Mouse (Mus musculus) hindbrain, embryonic 13.5 days (tissue): ENCODE measurements around the gene Map3k4. TPM values are rescaled to one million over a fixed set of nuclear protein-coding genes. Genes with fewer than 3 reads are reported as not detected.

ENCODE experiments used
- ATAC-seq: fragments of 200-750 bp; cut with Nextera tagmentation; 2 replicates; pipeline ENCODE4 v1.8.0; 2017; ENCODE audit warnings: moderate TSS enrichment; ENCODE audit not compliant: low FRiP score
- H3K27ac ChIP-seq: fragments of 300-500 bp; sonication (generic); 2 replicates; pipeline ENCODE4 v1.5.1; 2015; ENCODE audit warnings: inconsistent platforms, mild to moderate bottlenecking, moderate library complexity
- H3K27me3 ChIP-seq: fragments of 300-500 bp; sonication (generic); 2 replicates; pipeline ENCODE4 v1.6.1; 2015; ENCODE audit warnings: mild to moderate bottlenecking, inconsistent platforms
- H3K36me3 ChIP-seq: fragments of 300-500 bp; sonication (generic); 2 replicates; pipeline ENCODE4 v1.6.1; 2015; ENCODE audit warnings: mild to moderate bottlenecking, inconsistent platforms
- H3K4me1 ChIP-seq: fragments of 300-500 bp; sonication (generic); replicated peaks from 2 replicates; pipeline ENCODE4 v1.6.1; 2015; ENCODE audit warnings: inconsistent platforms
- H3K4me2 ChIP-seq: fragments of 300-500 bp; sonication (generic); 2 replicates; pipeline ENCODE4 v1.6.1; 2015; ENCODE audit warnings: inconsistent platforms, mild to moderate bottlenecking, moderate library complexity
- H3K4me3 ChIP-seq: fragments of 300-500 bp; sonication (generic); 2 replicates; pipeline ENCODE4 v1.5.1; 2015; ENCODE audit warnings: mild to moderate bottlenecking, inconsistent platforms
- H3K9ac ChIP-seq: fragments of 300-500 bp; sonication (generic); 2 replicates; pipeline ENCODE4 v1.6.1; 2015; ENCODE audit warnings: mild to moderate bottlenecking, inconsistent platforms
- H3K9me3 ChIP-seq: fragments of 300-500 bp; sonication (generic); 2 replicates; pipeline ENCODE4 v1.6.1; 2016; ENCODE audit warnings: inconsistent platforms
- whole genome bisulfite sequencing: fragments of 180-500 bp; shearing (Covaris S2); methylation state at CpG from one replicate; pipeline ENCODE4 v1.1.7; 2015; 5-methylcytosine and 5-hydroxymethylcytosine counted together
- polyA plus RNA-seq: library from polyadenylated mRNA; unstranded; fragments of >200 nt; fragmentation: Nextera tagmentation; extraction: Ambion mirVana; gene quantifications from 2 replicates; pipeline ENCODE4 v1.2.1, GENCODE M21; 2015

Gene Map3k4
- polyA plus RNA-seq, result 41.1 and 45.8 TPM in 2 replicates

DNA sequence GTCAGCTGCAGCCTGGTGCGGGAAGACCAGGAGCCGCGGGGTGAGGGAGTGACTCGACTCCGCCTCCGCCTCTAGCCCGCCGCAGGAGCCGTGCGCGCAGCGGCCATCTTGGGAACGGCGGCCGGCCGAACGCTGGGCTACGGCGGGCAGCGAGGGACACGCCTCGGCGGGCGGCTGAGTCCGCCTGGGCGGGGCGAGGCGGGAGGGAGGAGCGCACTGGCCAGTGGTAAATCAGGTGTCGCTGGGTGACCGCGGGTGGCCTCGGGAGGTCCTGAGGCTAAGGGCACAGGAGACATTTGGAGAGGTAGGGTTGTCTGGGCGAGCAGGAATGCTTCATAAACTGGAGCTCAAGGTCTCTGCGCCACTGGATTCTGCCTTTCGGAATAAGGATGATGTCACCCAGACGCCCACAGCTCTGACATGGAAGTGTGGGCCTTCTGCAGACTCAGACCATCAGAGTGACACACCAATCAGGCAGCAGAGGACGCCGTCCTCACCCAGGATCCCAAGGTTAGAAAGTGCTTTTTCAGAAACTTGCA lies at the start of gene Map3k4:
Map3k4 (minus strand) TSS at position 134 of the 539 bp plus-strand sequence.
- H3K4me3 ChIP-seq, result peak within 1 kb of the TSS; percentile 92
- H3K27me3 ChIP-seq, result no peaks in the 10 kb centered on the region
- H3K9ac ChIP-seq, result peak within 1 kb of the TSS; percentile 95
- H3K9me3 ChIP-seq, result no peaks in the 10 kb centered on the region
- peak within 1 kb of the TSS; percentile 78 for H3K4me2 ChIP-seq
- WGBS, result 0% methylated on average over 35 of the region's 39 CpGs
- H3K4me1 ChIP-seq, result peaks cover 42% of the 10 kb centered on the region
- peak; percentile 94 for ATAC-seq
- H3K36me3 ChIP-seq, result no peaks in the 10 kb centered on the region
- peak within 1 kb of the TSS; percentile 99 for H3K27ac ChIP-seq

GRCm38 (mm10) chr17:12367373-12367930 lies 48.9 kb upstream of the Map3k4 start:
- 51% methylated on average over 5 of the region's 5 CpGs for WGBS
- no peak overlapping the region for H3K27ac ChIP-seq
- peak; percentile 70 for ATAC-seq

DNA sequence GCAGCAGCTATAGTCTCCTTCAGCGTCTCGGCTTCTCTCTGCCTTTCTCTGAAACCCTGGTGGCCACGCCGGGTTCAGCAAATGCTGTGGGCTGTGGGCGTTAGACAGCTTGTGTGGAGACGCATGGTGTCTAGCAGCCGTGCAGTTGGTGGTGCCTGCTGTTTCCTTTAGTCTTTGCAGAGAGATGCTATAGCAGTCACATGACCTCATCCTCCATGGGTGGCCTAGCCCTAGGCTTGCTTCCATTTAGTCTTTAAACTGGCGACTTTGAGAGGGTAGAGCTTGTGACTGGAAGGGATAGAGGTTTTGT lies 45.8 kb upstream of the Map3k4 start:
- H3K9ac ChIP-seq, result no peak overlapping the region
- H3K9me3 ChIP-seq, result no peaks in the 10 kb centered on the region
- no peak overlapping the region for H3K27ac ChIP-seq
- H3K4me1 ChIP-seq, result peaks cover 4% of the 10 kb centered on the region; the same call in 1 of the 2 replicates
- H3K27me3 ChIP-seq, result no peaks in the 10 kb centered on the region
- H3K4me3 ChIP-seq, result no peak overlapping the region
- no peaks in the 10 kb centered on the region for H3K36me3 ChIP-seq
- no peak overlapping the region for H3K4me2 ChIP-seq
- ATAC-seq, result no peak
- 49% methylated on average over 8 of the region's 8 CpGs for WGBS

More at GRCm38 (mm10) chr17:12367373-12367930, 48.9 kb upstream of the Map3k4 start:
- H3K36me3 ChIP-seq, result no peaks in the 10 kb centered on the region
- H3K9me3 ChIP-seq, result no peaks in the 10 kb centered on the region
- H3K4me1 ChIP-seq, result peaks cover 4% of the 10 kb centered on the region; the same call in 1 of the 2 replicates
- H3K4me3 ChIP-seq, result no peak overlapping the region
- H3K27me3 ChIP-seq, result no peaks in the 10 kb centered on the region
- H3K9ac ChIP-seq, result no peak overlapping the region
- no peak overlapping the region for H3K4me2 ChIP-seq

DNA sequence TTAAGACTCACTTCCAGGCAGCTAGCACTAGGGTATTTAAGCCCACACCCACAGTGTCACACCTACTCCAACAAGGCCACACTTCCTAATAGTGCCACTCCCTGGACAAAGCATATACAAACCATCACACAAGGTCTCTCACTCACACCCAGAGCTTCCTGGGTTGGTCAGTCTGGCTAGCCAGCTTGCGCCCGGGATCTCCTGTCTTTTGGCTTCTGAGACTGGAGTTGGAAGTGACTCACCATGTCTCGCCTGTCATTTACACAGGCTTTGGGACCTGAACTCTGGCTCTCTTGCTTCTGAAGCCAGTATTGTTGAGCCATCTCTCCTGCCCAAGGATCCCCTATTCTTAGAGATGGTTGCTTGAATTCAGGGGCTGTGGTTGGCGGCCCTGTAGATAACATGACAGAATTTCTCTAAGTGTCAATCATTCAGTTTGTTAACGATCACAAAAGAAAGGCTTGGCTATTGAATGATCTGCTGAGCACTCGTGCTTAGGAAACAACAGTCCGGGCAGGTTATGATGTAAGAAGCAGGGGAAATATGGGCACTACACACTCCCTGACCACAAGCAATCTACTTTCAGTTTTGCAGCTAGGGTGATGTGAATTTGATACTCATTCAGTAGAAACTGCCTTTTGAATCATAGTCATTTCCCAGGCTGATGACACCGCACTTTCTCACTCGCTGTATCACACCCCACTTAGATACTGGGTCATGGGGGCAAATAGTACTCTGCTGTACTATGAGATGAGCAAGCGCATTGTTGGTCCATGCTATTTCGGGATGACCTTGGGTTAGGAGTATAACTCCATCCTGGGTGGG lies 45.2 kb upstream of the Map3k4 start:
- peaks cover 4% of the 10 kb centered on the region; the same call in 1 of the 2 replicates for H3K4me1 ChIP-seq
- WGBS, result 88% methylated on average over 11 of the region's 11 CpGs
- H3K9me3 ChIP-seq, result no peaks in the 10 kb centered on the region
- no peak overlapping the region for H3K4me2 ChIP-seq
- no peaks in the 10 kb centered on the region for H3K36me3 ChIP-seq
- H3K27ac ChIP-seq, result no peak overlapping the region
- no peak for ATAC-seq
- no peak overlapping the region for H3K9ac ChIP-seq
- no peaks in the 10 kb centered on the region for H3K27me3 ChIP-seq
- H3K4me3 ChIP-seq, result no peak overlapping the region

DNA sequence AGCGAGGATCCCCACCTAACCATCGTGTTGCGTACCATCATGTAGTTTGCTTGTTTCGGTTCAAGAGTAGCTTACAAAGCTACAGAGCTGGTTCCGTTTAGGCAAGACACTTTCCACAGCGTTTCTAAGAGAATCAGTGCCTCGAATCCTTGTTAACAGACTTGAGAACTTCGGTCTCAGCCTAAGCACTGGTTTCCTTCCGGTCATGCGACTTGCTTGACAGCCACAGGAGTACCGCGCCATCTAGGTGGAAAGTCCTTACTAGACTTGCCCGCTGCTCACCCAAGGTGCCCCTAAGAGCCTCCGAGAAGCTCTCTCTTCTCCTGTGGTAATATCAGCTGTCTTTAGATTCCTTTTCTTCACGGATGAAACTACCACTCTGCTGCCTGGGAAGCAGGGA lies 41.3 kb upstream of the Map3k4 start:
- Histone ChIP-seq H3K27ac (no peak overlapping the region), H3K4me2 (no peak overlapping the region), H3K4me3 (no peak overlapping the region), H3K36me3 (no peaks in the 10 kb centered on the region), H3K9me3 (no peaks in the 10 kb centered on the region), H3K27me3 (no peaks in the 10 kb centered on the region), H3K4me1 (no peaks in the 10 kb centered on the region), H3K9ac (no peak overlapping the region)
- ATAC-seq, result no peak
- WGBS, result 90% methylated on average over 15 of the region's 15 CpGs

GRCm38 (mm10) chr17:12352781-12353180 lies 34.2 kb upstream of the Map3k4 start:
- H3K4me3 ChIP-seq, result no peak overlapping the region
- H3K9me3 ChIP-seq, result no peaks in the 10 kb centered on the region
- WGBS, result 33% methylated on average over 1 of the region's 1 CpGs
- H3K27ac ChIP-seq, result 0 out of 2 replicates have a peak overlapping the region, but pooled peaks have one; percentile 26
- H3K4me1 ChIP-seq, result no peaks in the 10 kb centered on the region
- no peaks in the 10 kb centered on the region for H3K36me3 ChIP-seq
- no peaks in the 10 kb centered on the region for H3K27me3 ChIP-seq
- ATAC-seq, result no peak
- no peak overlapping the region for H3K4me2 ChIP-seq
- H3K9ac ChIP-seq, result no peak overlapping the region

DNA sequence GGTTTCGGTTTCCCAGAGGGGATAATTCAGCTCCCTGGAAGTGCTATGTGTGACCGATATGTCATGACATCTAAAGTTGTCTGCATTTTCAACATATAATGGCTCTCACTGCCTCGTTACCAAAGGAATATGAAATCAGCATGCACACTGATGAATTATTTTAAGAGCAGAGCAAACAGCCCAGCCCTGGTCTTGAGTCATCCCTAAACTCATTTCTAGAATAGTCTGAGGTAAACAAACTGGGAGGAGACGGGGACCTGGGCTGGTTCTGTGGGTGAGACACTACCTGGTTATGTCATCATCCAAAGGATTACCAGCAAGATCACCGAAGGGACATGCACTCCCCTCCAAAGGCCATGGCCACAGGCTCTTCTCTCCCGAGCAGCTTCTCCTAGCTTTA lies 33.0 kb upstream of the Map3k4 start:
- H3K9me3 ChIP-seq, result no peaks in the 10 kb centered on the region
- no peak overlapping the region for H3K27ac ChIP-seq
- no peaks in the 10 kb centered on the region for H3K36me3 ChIP-seq
- ATAC-seq, result no peak
- no peaks in the 10 kb centered on the region for H3K4me1 ChIP-seq
- WGBS, result 92% methylated on average over 6 of the region's 6 CpGs
- H3K27me3 ChIP-seq, result no peaks in the 10 kb centered on the region
- H3K9ac ChIP-seq, result no peak overlapping the region
- H3K4me3 ChIP-seq, result no peak overlapping the region
- no peak overlapping the region for H3K4me2 ChIP-seq

DNA sequence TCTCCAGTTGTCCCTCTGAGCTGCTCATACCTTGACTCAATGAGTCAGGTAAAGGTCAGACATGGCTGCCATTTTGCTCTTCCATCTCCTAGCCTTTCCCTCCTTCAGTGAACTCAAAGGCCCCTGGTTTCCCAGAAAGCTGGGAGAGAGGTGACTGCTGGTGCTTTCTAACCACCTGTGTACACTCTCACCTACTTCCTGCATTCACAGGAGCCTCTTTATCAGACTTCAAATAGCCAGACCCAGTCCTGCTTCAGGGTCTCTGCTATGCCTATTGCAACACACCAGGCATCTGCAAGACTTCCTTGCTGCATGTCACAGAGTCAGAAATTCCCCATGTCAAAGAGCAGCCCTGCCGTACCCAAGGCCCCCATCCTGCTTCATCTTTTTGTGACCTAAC lies 28.9 kb upstream of the Map3k4 start:
- no peaks in the 10 kb centered on the region for H3K9me3 ChIP-seq

GRCm38 (mm10) chr17:12343702-12344376 lies 25.2 kb upstream of the Map3k4 start:
- H3K4me3 ChIP-seq, result no peak overlapping the region
- no peaks in the 10 kb centered on the region for H3K36me3 ChIP-seq
- no peak for ATAC-seq
- H3K9me3 ChIP-seq, result no peaks in the 10 kb centered on the region
- H3K4me2 ChIP-seq, result no peak overlapping the region
- no peak overlapping the region for H3K27ac ChIP-seq
- H3K9ac ChIP-seq, result no peak overlapping the region
- H3K4me1 ChIP-seq, result no peaks in the 10 kb centered on the region
- WGBS, result 89% methylated on average over 9 of the region's 9 CpGs
- H3K27me3 ChIP-seq, result no peaks in the 10 kb centered on the region

More for the DNA sequence above, 28.9 kb upstream of the Map3k4 start:
- Histone ChIP-seq H3K9ac (no peak overlapping the region), H3K27ac (no peak overlapping the region), H3K27me3 (no peaks in the 10 kb centered on the region), H3K4me3 (no peak overlapping the region), H3K36me3 (no peaks in the 10 kb centered on the region), H3K4me2 (no peak overlapping the region), H3K4me1 (no peaks in the 10 kb centered on the region)
- WGBS, result 92% methylated on average over 1 of the region's 1 CpGs
- no peak for ATAC-seq

GRCm38 (mm10) chr17:12337156-12337555 lies 18.6 kb upstream of the Map3k4 start:
- Histone ChIP-seq H3K27me3 (no peaks in the 10 kb centered on the region), H3K4me1 (no peaks in the 10 kb centered on the region), H3K9me3 (no peaks in the 10 kb centered on the region), H3K27ac (no peak overlapping the region), H3K4me3 (no peak overlapping the region), H3K9ac (no peak overlapping the region), H3K4me2 (no peak overlapping the region), H3K36me3 (no peaks in the 10 kb centered on the region)
- ATAC-seq, result no peak
- WGBS, result 88% methylated on average over 4 of the region's 4 CpGs

DNA sequence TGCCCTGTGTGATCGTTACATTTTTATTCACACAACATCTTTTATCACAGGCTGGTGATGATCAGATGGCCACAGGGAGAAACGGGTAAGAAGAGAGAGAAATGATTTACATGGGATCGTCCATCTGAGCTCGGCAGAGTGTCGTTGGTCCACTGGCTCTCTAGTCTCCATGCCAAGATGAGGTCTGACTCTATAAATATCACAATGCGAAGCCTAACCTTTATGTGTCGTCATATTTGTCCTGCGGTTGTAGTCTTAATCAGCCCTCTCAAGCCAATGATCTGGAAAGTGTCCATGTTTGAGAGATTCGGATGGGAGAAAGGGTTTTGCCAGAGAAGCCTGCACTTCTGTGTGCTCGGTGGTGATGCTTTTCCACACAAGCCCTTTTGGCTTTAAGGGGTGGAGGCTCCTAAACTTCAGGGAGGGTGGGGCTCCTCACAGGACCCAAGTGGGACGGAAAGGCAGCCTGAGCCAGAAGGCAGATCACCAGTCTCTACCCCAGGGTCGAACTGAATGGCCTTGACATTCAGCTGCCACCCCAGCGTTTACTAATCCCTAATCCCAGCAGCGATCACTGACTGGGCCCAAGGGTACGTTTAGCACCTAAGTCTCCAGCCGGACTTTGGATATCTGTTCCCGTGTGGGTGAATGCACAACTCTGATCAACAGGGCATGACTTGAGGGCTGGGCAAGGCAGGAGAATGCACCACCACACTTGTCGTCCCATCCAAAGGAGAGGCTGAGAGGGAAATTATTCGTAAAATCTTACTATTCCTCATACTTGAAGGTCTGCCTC lies 17.7 kb upstream of the Map3k4 start:
- Histone ChIP-seq H3K9ac (no peak overlapping the region), H3K9me3 (no peaks in the 10 kb centered on the region), H3K27ac (no peak overlapping the region), H3K27me3 (no peaks in the 10 kb centered on the region), H3K4me1 (no peaks in the 10 kb centered on the region), H3K4me2 (no peak overlapping the region), H3K4me3 (no peak overlapping the region), H3K36me3 (no peaks in the 10 kb centered on the region)
- no peak for ATAC-seq
- whole genome bisulfite sequencing, result 84% methylated on average over 19 of the region's 19 CpGs

- no peak overlapping the region for H3K9ac ChIP-seq
- no peaks in the 10 kb centered on the region for H3K27me3 ChIP-seq
- ATAC-seq, result no peak
- no peaks in the 10 kb centered on the region for H3K9me3 ChIP-seq
- no peak overlapping the region for H3K4me2 ChIP-seq
- no peaks in the 10 kb centered on the region for H3K36me3 ChIP-seq
- no peak overlapping the region for H3K27ac ChIP-seq
- no peaks in the 10 kb centered on the region for H3K4me1 ChIP-seq
- 78% methylated on average over 6 of the region's 6 CpGs for WGBS
- no peak overlapping the region for H3K4me3 ChIP-seq
Observed at GRCm38 (mm10) chr17:12335115-12335514, 16.5 kb upstream of the Map3k4 start.
